Mouse (Mus musculus) small intestine, adult 2 months (tissue): Measurements from ENCODE around the gene Gm20458.

Source experiments
- CTCF ChIP-seq: fragments of 200-500 bp; IDR thresholded peaks from 2 replicates; pipeline ENCODE4 v1.5.1; 2012; ENCODE audit warnings: low read depth, mild to moderate bottlenecking, control low read depth, inconsistent platforms, low read length, moderate library complexity, mixed read lengths; ENCODE audit not compliant: insufficient replicate concordance, insufficient read length; ENCODE audit errors: extremely low read depth
- POLR2A ChIP-seq: fragments of 200-500 bp; IDR thresholded peaks from 2 replicates; pipeline ENCODE4 v1.6.1; 2012; ENCODE audit warnings: low read depth, mild to moderate bottlenecking, control low read depth, inconsistent platforms, low read length, moderate library complexity

DNA sequence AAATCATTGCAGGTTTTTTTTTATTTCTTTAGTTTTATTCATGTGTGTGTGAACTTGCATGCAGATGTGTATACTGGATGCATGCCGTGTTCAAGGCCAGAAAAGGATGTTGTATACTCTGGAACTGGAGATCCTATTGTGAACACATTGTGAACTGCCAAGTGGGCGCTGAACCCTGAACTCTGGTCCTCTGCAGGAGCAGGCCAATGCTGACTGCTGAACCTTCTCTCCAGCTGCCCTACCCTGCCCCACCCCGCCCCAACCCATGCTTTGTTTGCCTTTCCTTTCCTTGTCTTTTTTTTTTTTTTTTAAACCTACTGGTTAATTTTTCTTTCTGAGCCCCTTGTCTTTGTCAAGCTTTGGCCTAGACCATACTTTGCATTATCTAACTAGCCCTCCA is 54.1 kb downstream of the Gm20458 start:
- TF ChIP-seq CTCF: no peak
- no peak for TF ChIP-seq POLR2A
